Mouse (Mus musculus) spleen, postnatal 10 days (tissue): ENCODE results near the gene Srrm4.

Source experiments
- DNase-seq, 2 experiments: peaks; one replicate each; pipeline ENCODE4 v3.0.0; 2021 to 2022; ENCODE audit warnings: low spot score in 2 of 2

The Srrm4 gene

GRCm38 (mm10) chr5:116591346-116592048 lies at the start of gene Srrm4:
Gene Srrm4 (minus strand): TSS chr5:116591817.
- DNase-seq = peak in 1 of 2 experiments; percentile 34

GRCm38 (mm10) chr5:116592801-116593430 lies 1.3 kb upstream of the Srrm4 start:
- no peak for DNase-seq

GRCm38 (mm10) chr5:116592049-116592800 lies 608 bp upstream of the Srrm4 start:
- DNase-seq = no peak

- DNase-seq = no peak
Measured at GRCm38 (mm10) chr5:116590698-116591097, 919 bp downstream of the Srrm4 start.

GRCm38 (mm10) chr5:116589631-116590030 lies 2.0 kb downstream of the Srrm4 start:
- DNase-seq = no peak

GRCm38 (mm10) chr5:116588836-116589235 lies 2.8 kb downstream of the Srrm4 start:
- DNase-seq = no peak

- DNase-seq = no peak
Measured at GRCm38 (mm10) chr5:116579533-116579932, 12.1 kb downstream of the Srrm4 start.

- DNase-seq = no peak
Measured at GRCm38 (mm10) chr5:116577082-116577481, 14.5 kb downstream of the Srrm4 start.

GRCm38 (mm10) chr5:116573307-116573706 lies 18.3 kb downstream of the Srrm4 start:
- DNase-seq = no peak

GRCm38 (mm10) chr5:116571936-116572335 lies 19.7 kb downstream of the Srrm4 start:
- DNase-seq = no peak

GRCm38 (mm10) chr5:116571232-116571861 lies 20.3 kb downstream of the Srrm4 start:
- no peak for DNase-seq

- DNase-seq = no peak
Measured at GRCm38 (mm10) chr5:116570566-116570965, 21.1 kb downstream of the Srrm4 start.

- DNase-seq = no peak
Measured at GRCm38 (mm10) chr5:116569629-116570028, 22.0 kb downstream of the Srrm4 start.

- DNase-seq = no peak
Measured at GRCm38 (mm10) chr5:116568050-116568449, 23.6 kb downstream of the Srrm4 start.

GRCm38 (mm10) chr5:116567298-116567697 lies 24.3 kb downstream of the Srrm4 start:
- DNase-seq = no peak

GRCm38 (mm10) chr5:116566385-116567045 lies 25.1 kb downstream of the Srrm4 start:
- DNase-seq = no peak

- DNase-seq = no peak
Measured at GRCm38 (mm10) chr5:116565573-116565972, 26.0 kb downstream of the Srrm4 start.

- DNase-seq = no peak
Measured at GRCm38 (mm10) chr5:116564391-116564790, 27.2 kb downstream of the Srrm4 start.

GRCm38 (mm10) chr5:116563713-116564112 lies 27.9 kb downstream of the Srrm4 start:
- no peak for DNase-seq

GRCm38 (mm10) chr5:116559091-116559490 lies 32.5 kb downstream of the Srrm4 start:
- DNase-seq = no peak

- no peak for DNase-seq
Measured at GRCm38 (mm10) chr5:116556614-116557013, 35.0 kb downstream of the Srrm4 start.

GRCm38 (mm10) chr5:116553868-116554267 lies 37.7 kb downstream of the Srrm4 start:
- DNase-seq = no peak
